Mouse (Mus musculus) midbrain, postnatal 0 days (tissue): ENCODE results near the gene Thsd4. TPM values are rescaled to one million over a fixed set of nuclear protein-coding genes. Genes with fewer than 3 reads are reported as not detected.

Experiments used
- ATAC-seq: fragments of 200-750 bp; cut with Nextera tagmentation; 2 replicates; pipeline ENCODE4 v1.8.0; 2017; ENCODE audit warnings: moderate number of reproducible peaks, mild to moderate bottlenecking, moderate TSS enrichment, moderate library complexity; ENCODE audit not compliant: low FRiP score
- DNase-seq: peaks from one replicate; pipeline ENCODE4 v3.0.0-alpha.2; 2015; ENCODE audit warnings: low spot score
- H3K27ac ChIP-seq: fragments of 300-500 bp; sonication (generic); 2 replicates; pipeline ENCODE4 v1.5.1; 2014; ENCODE audit warnings: low read depth, mild to moderate bottlenecking, low read length, mixed read lengths
- H3K27me3 ChIP-seq: fragments of 300-500 bp; sonication (generic); 2 replicates; pipeline ENCODE4 v1.6.1; 2014; ENCODE audit warnings: low read length, control low read depth, mixed read lengths; ENCODE audit not compliant: insufficient read depth
- H3K36me3 ChIP-seq: fragments of 300-500 bp; sonication (generic); 2 replicates; pipeline ENCODE4 v1.6.1; 2014; ENCODE audit warnings: low read length, control low read depth, mixed read lengths; ENCODE audit not compliant: insufficient read depth
- H3K4me1 ChIP-seq: fragments of 300-500 bp; sonication (generic); 2 replicates; pipeline ENCODE4 v1.6.1; 2014; ENCODE audit warnings: mild to moderate bottlenecking, control low read depth, antibody characterized with exemption, low read length, mixed read lengths; ENCODE audit not compliant: insufficient read depth
- H3K4me2 ChIP-seq: fragments of 300-500 bp; sonication (generic); 2 replicates; pipeline ENCODE4 v1.6.1; 2014; ENCODE audit warnings: low read depth, mild to moderate bottlenecking, low read length, mixed read lengths; ENCODE audit not compliant: poor library complexity, severe bottlenecking
- H3K4me3 ChIP-seq: fragments of 300-500 bp; sonication (generic); 2 replicates; pipeline ENCODE4 v1.5.1; 2014; ENCODE audit warnings: low read depth, mild to moderate bottlenecking, low read length, moderate library complexity
- H3K9ac ChIP-seq: fragments of 300-500 bp; sonication (generic); replicated peaks from 2 replicates; pipeline ENCODE4 v1.6.1; 2014; ENCODE audit warnings: mild to moderate bottlenecking, low read length, moderate library complexity, mixed read lengths; ENCODE audit not compliant: poor library complexity, severe bottlenecking
- H3K9me3 ChIP-seq: fragments of 300-500 bp; sonication (generic); 2 replicates; pipeline ENCODE4 v1.6.1; 2016; ENCODE audit warnings: low read length, control low read depth
- CTCF ChIP-seq: IDR thresholded peaks from 2 replicates; pipeline ENCODE4 v1.5.1; 2016; ENCODE audit warnings: antibody characterized with exemption, mild to moderate bottlenecking
- WGBS: fragments of 180-500 bp; shearing (Covaris S2); extraction: QIAGEN DNeasy Blood & Tissue Kit; methylation state at CpG from one replicate; pipeline ENCODE4 v1.1.7; 2014; 5-methylcytosine and 5-hydroxymethylcytosine counted together
- polyA plus RNA-seq: library from polyadenylated mRNA; unstranded; fragments of >200 nt; fragmentation: Nextera tagmentation; extraction: Ambion mirVana; gene quantifications from 2 replicates; pipeline ENCODE4 v1.2.1, GENCODE M21; 2015
- total RNA-seq: library from RNA; depleted of rRNA; stranded (reverse); fragments of >200 nt; gene quantifications from 2 replicates; pipeline ENCODE4 v1.2.3, GENCODE M21; 2014

Thsd4 gene
- total and polyA plus RNA-seq, 2 experiments from 2014 or later = 4.8 to 23.6 TPM

DNA sequence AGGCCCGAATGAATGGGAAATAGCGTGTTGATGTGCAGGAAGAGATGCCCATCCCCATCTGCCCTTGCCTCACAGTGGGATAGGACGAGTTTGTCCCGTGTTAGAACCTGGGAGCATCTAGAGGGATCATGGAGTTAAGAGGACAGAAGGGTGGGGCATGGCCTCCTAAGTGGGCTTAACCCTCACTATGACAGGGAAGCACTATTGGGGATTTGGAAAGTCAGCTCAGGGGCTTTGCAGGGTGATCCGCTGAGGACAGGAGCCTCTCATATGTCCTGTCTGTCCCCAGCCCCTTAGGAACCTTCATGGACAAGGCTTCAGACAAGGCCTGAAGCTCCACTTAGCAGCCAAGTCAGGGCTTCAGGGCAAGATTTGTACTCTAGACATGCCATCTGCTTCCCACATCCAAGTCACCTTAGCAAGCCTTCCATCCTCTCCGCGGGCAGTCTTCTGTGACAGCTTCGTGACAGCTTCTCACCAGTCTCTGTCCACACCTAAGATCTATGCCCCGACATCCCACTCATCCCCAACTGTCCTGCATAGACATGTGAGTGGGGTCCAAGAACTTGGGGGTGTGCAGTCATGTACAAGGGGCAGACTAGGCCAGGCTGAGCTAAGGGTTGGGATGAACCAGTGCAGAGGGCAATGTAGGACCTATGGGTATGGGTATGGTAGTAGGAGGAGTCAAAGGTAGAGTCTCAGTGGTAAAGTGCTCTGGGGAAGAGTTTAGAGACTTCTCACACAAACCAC is 570.7 kb downstream of the Thsd4 start:
- WGBS = 90% methylated on average over 9 of the region's 9 CpGs
- no peak for TF ChIP-seq CTCF
- Histone ChIP-seq H3K27me3 (no peaks in the 10 kb centered on the region), H3K27ac (no peak overlapping the region), H3K4me3 (no peak overlapping the region), H3K9ac (no peak overlapping the region), H3K4me2 (no peak overlapping the region), H3K9me3 (no peaks in the 10 kb centered on the region), H3K4me1 (no peaks in the 10 kb centered on the region), H3K36me3 (no peaks in the 10 kb centered on the region)
- ATAC-seq (no peak), DNase-seq (no peak)

DNA sequence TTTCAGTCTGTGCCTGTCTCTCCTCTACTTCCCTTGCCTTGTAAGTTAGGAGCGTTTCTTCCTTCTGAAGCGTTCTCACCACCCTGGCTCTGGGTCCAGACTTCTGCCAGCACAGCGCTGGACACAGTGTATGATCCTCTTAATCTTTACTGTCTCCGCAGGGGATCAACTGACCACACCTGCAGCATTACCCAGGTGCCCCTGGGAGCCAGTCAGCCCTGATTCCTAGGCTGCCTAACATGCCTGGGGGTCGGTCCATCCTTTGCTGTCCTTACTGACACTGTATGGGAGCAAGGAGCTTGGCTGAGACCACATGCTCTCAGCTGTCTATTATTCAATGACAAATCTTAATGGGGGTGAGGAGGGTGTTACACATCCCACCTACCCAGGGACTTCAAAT is 571.9 kb downstream of the Thsd4 start:
- WGBS = 83% methylated on average over 5 of the region's 5 CpGs
- ATAC-seq (no peak), DNase-seq (no peak)
- no peaks in the 10 kb centered on the region for H3K4me1 ChIP-seq
- TF ChIP-seq CTCF = no peak
- H3K9me3 ChIP-seq = no peaks in the 10 kb centered on the region
- no peak overlapping the region for H3K27ac ChIP-seq
- no peak overlapping the region for H3K4me2 ChIP-seq
- H3K9ac ChIP-seq = no peak overlapping the region
- H3K36me3 ChIP-seq = no peaks in the 10 kb centered on the region
- no peaks in the 10 kb centered on the region for H3K27me3 ChIP-seq
- H3K4me3 ChIP-seq = no peak overlapping the region

DNA sequence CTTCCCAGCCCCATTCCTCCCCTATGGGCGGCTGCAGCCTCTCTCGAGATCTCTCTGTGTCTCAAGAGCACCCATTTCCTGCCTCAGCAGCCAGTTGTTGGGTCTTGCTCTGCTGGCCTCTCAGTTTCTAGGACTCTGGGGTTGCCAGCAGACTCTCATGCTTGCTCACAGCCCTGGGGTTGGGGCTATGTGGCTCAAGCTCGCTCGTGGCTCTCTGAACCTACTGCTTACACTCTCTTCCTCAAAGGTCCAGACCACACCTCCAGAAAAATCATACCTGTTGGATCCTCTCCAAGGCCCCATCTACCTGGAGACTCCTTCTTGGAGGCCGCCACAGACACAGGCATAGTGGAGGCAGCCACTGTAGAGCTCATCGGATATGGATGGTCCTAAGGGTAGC is 572.3 kb downstream of the Thsd4 start:
- WGBS = 83% methylated on average over 6 of the region's 6 CpGs
- no peaks in the 10 kb centered on the region for H3K36me3 ChIP-seq
- TF ChIP-seq CTCF = no peak
- no peaks in the 10 kb centered on the region for H3K27me3 ChIP-seq
- no peaks in the 10 kb centered on the region for H3K4me1 ChIP-seq
- H3K4me2 ChIP-seq = no peak overlapping the region
- H3K27ac ChIP-seq = no peak overlapping the region
- DNase-seq = no peak
- no peaks in the 10 kb centered on the region for H3K9me3 ChIP-seq
- H3K9ac ChIP-seq = no peak overlapping the region
- H3K4me3 ChIP-seq = no peak overlapping the region
- no peak for ATAC-seq

DNA sequence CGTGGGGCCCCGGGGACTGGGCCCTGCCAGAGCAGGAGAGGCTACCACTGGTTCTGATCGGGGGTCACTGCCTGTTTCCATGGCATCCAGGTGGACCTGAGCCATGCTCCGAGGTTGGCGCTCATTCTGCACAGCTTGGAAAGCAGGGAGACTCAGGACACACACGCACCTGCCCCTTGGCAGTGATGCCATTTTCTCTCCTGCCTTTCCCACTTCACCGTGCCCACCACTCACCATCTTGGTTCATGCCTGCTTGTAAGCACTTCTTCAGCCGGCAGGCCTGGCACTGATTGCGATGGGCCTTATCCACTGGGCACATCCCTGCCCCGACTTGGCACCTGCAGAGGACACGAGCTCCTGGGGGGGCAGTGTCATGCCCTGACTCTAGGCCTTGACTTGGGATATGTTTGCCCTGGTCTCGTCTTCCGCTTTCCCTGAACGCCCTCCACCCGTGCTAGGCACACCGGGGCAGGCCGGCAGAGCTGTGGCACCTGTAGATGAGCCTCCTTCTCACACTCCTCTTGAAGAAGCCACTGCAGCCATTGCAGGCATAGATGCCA is 573.1 kb downstream of the Thsd4 start:
- Histone ChIP-seq H3K27ac (no peak overlapping the region), H3K4me3 (no peak overlapping the region), H3K36me3 (no peaks in the 10 kb centered on the region), H3K4me1 (no peaks in the 10 kb centered on the region), H3K4me2 (no peak overlapping the region), H3K9me3 (no peaks in the 10 kb centered on the region), H3K9ac (no peak overlapping the region), H3K27me3 (no peaks in the 10 kb centered on the region)
- TF ChIP-seq CTCF = no peak
- WGBS = 91% methylated on average over 17 of the region's 17 CpGs
- ATAC-seq (no peak), DNase-seq (no peak)

DNA sequence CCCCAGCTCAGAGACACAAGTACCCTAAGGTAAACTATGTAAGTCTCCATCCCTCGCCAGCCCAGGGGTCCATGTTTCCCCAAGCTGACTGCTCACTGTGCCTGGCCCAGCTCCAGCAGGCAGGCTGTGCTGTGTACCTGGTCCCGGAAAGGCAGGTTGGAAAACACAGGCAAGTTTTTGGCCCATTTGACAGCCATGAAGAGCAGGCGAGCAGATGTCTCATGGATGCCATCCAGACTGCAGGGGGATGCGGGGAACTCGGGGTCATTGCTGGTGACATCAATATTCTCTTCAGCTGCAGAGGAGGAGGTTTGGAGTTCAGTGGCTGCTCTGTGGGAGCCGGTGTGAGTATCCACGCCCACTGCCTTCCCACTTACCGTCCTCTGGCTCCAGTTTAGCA is 573.6 kb downstream of the Thsd4 start:
- WGBS = 80% methylated on average over 8 of the region's 8 CpGs
- no peaks in the 10 kb centered on the region for H3K9me3 ChIP-seq
- H3K4me1 ChIP-seq = no peaks in the 10 kb centered on the region
- H3K4me3 ChIP-seq = no peak overlapping the region
- no peak for DNase-seq
- no peak overlapping the region for H3K27ac ChIP-seq
- no peak for ATAC-seq
- no peak for TF ChIP-seq CTCF
- no peaks in the 10 kb centered on the region for H3K36me3 ChIP-seq
- no peak overlapping the region for H3K4me2 ChIP-seq
- H3K9ac ChIP-seq = no peak overlapping the region
- H3K27me3 ChIP-seq = no peaks in the 10 kb centered on the region

DNA sequence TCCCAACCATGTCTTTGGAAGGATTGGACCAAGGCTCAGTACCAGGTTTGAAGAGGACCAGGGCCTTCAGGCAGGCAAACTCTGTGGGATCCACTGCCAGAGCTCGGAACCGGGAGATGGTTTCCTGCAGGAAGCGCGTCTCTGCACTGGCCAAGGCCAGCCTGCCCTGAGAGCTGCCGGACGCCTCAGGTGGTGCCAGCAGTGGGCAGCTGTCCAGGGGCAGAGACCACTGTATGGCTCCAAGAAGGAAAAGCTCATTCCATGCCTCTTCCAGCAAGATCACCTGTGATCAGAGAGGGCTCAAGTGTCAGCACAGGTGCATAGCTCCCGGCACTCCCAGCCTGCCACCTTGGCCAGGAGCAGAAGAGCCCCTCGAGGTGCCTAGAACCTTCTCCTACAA is 574.6 kb downstream of the Thsd4 start:
- Histone ChIP-seq H3K4me1 (no peaks in the 10 kb centered on the region), H3K27ac (no peak overlapping the region), H3K9me3 (no peaks in the 10 kb centered on the region), H3K9ac (no peak overlapping the region), H3K4me2 (no peak overlapping the region), H3K36me3 (no peaks in the 10 kb centered on the region), H3K27me3 (no peaks in the 10 kb centered on the region), H3K4me3 (no peak overlapping the region)
- DNase-seq = no peak
- no peak for TF ChIP-seq CTCF
- ATAC-seq = no peak
- WGBS = 82% methylated on average over 8 of the region's 8 CpGs
